Mouse (Mus musculus): ENCODE data around the gene Olfr372. TPM values are rescaled to one million over a fixed set of nuclear protein-coding genes. Genes with fewer than 3 reads are reported as not detected.
"Not testable (repeated sequence)": the region's sequence is repeated elsewhere in the genome, so short reads cannot be mapped to it uniquely, and the experiment has no call there.

Gene Olfr372
- polyA plus RNA-seq, 1 experiment from 2014 or later = not detected

GRCm38 (mm10) chr8:72019816-72020215 is 21.2 kb upstream of the Olfr372 start:
- ATAC-seq (ENCODE audit: insufficient read depth, low FRiP score, low read depth) = no peak
- no peaks in the 10 kb centered on the region for H3K4me1 ChIP-seq
- H3K9ac ChIP-seq = no peak overlapping the region
- H3K27ac ChIP-seq = no peak overlapping the region
- H3K36me3 ChIP-seq = no peaks in the 10 kb centered on the region
- H3K4me2 ChIP-seq = no peak overlapping the region
- H3K27me3 ChIP-seq (replicated peaks) = no peaks in the 10 kb centered on the region
- no peaks in the 10 kb centered on the region for H3K9me3 ChIP-seq
- WGBS = 44% methylated on average over 2 of the region's 2 CpGs
- H3K4me3 ChIP-seq (replicated peaks) = no peak overlapping the region

- 21% methylated on average over 5 of the region's 9 CpGs for WGBS
- H3K9ac ChIP-seq; H3K4me2 ChIP-seq; H3K4me1 ChIP-seq; H3K4me3 ChIP-seq (replicated peaks); ATAC-seq (ENCODE audit: insufficient read depth, low FRiP score, low read depth); H3K27ac ChIP-seq; H3K27me3 ChIP-seq (replicated peaks); H3K9me3 ChIP-seq; H3K36me3 ChIP-seq: not testable (repeated sequence)
Observed at GRCm38 (mm10) chr8:72024886-72025285, 16.1 kb upstream of the Olfr372 start.

- H3K27ac ChIP-seq; ATAC-seq (ENCODE audit: insufficient read depth, low FRiP score, low read depth): not testable (repeated sequence)
- WGBS = 56% methylated on average over 4 of the region's 4 CpGs
Observed at GRCm38 (mm10) chr8:72032926-72033325, 8.1 kb upstream of the Olfr372 start.

GRCm38 (mm10) chr8:72042493-72042892 is 1.5 kb downstream of the Olfr372 start:
- H3K27me3 ChIP-seq (replicated peaks) = no peaks in the 10 kb centered on the region
- no peaks in the 10 kb centered on the region for H3K4me1 ChIP-seq
- no peak overlapping the region for H3K9ac ChIP-seq
- no peak overlapping the region for H3K4me3 ChIP-seq (replicated peaks)
- ATAC-seq (ENCODE audit: insufficient read depth, low FRiP score, low read depth) = no peak
- no peaks in the 10 kb centered on the region for H3K36me3 ChIP-seq
- H3K9me3 ChIP-seq = no peaks in the 10 kb centered on the region
- 85% methylated on average over 1 of the region's 1 CpGs for WGBS
- no peak overlapping the region for H3K4me2 ChIP-seq
- H3K27ac ChIP-seq = no peak overlapping the region

More at GRCm38 (mm10) chr8:72032926-72033325, 8.1 kb upstream of the Olfr372 start:
- H3K9ac ChIP-seq; H3K4me1 ChIP-seq; H3K9me3 ChIP-seq; H3K36me3 ChIP-seq; H3K27me3 ChIP-seq (replicated peaks); H3K4me2 ChIP-seq; H3K4me3 ChIP-seq (replicated peaks): not testable (repeated sequence)

- H3K4me2 ChIP-seq; H3K4me3 ChIP-seq (replicated peaks); ATAC-seq (ENCODE audit: insufficient read depth, low FRiP score, low read depth); H3K27me3 ChIP-seq (replicated peaks); H3K4me1 ChIP-seq; H3K27ac ChIP-seq; H3K9ac ChIP-seq; H3K36me3 ChIP-seq; H3K9me3 ChIP-seq: not testable (repeated sequence)
Observed at GRCm38 (mm10) chr8:72054633-72055032, 13.6 kb downstream of the Olfr372 start.

- not testable (repeated sequence) for H3K4me2 ChIP-seq; H3K27ac ChIP-seq; ATAC-seq (ENCODE audit: insufficient read depth, low FRiP score, low read depth); H3K4me3 ChIP-seq (replicated peaks); H3K36me3 ChIP-seq; H3K4me1 ChIP-seq; H3K27me3 ChIP-seq (replicated peaks); H3K9ac ChIP-seq; H3K9me3 ChIP-seq
- WGBS = 79% methylated on average over 3 of the region's 4 CpGs
Observed at GRCm38 (mm10) chr8:72057643-72058042, 16.6 kb downstream of the Olfr372 start.

- H3K4me3 ChIP-seq (replicated peaks); ATAC-seq (ENCODE audit: insufficient read depth, low FRiP score, low read depth); H3K9ac ChIP-seq; H3K4me1 ChIP-seq; H3K27ac ChIP-seq; H3K9me3 ChIP-seq; H3K4me2 ChIP-seq; H3K27me3 ChIP-seq (replicated peaks); H3K36me3 ChIP-seq: not testable (repeated sequence)
- WGBS = 86% methylated on average over 1 of the region's 1 CpGs
Observed at GRCm38 (mm10) chr8:72066819-72067399, 25.9 kb downstream of the Olfr372 start.

- H3K36me3 ChIP-seq; ATAC-seq (ENCODE audit: insufficient read depth, low FRiP score, low read depth); H3K4me1 ChIP-seq; H3K27ac ChIP-seq; H3K4me2 ChIP-seq; H3K27me3 ChIP-seq (replicated peaks); H3K4me3 ChIP-seq (replicated peaks); H3K9ac ChIP-seq; H3K9me3 ChIP-seq: not testable (repeated sequence)
Observed at GRCm38 (mm10) chr8:72082877-72083276, 41.9 kb downstream of the Olfr372 start, which contains the start of gene Olfr373. Gene Olfr373, plus strand, starts transcription at chr8:72083177.

- Histone ChIP-seq H3K4me3 (replicated peaks) (no peak overlapping the region), H3K27me3 (replicated peaks) (no peaks in the 10 kb centered on the region), H3K27ac (no peak overlapping the region), H3K4me2 (no peak overlapping the region), H3K36me3 (no peaks in the 10 kb centered on the region), H3K9me3 (no peaks in the 10 kb centered on the region), H3K4me1 (no peaks in the 10 kb centered on the region), H3K9ac (no peak overlapping the region)
- 63% methylated on average over 5 of the region's 5 CpGs for WGBS
- ATAC-seq (ENCODE audit: insufficient read depth, low FRiP score, low read depth) = no peak
Observed at GRCm38 (mm10) chr8:72084744-72085143, 43.7 kb downstream of the Olfr372 start.

GRCm38 (mm10) chr8:72087611-72088010 is 46.6 kb downstream of the Olfr372 start:
- 70% methylated on average over 3 of the region's 3 CpGs for WGBS
- not testable (repeated sequence) for H3K9me3 ChIP-seq

GRCm38 (mm10) chr8:72096721-72097120 is 55.7 kb downstream of the Olfr372 start:
- H3K4me1 ChIP-seq; H3K4me2 ChIP-seq; H3K9ac ChIP-seq; H3K36me3 ChIP-seq; H3K27me3 ChIP-seq (replicated peaks); H3K4me3 ChIP-seq (replicated peaks); H3K9me3 ChIP-seq; ATAC-seq (ENCODE audit: insufficient read depth, low FRiP score, low read depth); H3K27ac ChIP-seq: not testable (repeated sequence)

More at GRCm38 (mm10) chr8:72087611-72088010, 46.6 kb downstream of the Olfr372 start:
- H3K36me3 ChIP-seq; H3K27me3 ChIP-seq (replicated peaks); H3K9ac ChIP-seq; ATAC-seq (ENCODE audit: insufficient read depth, low FRiP score, low read depth); H3K4me2 ChIP-seq; H3K27ac ChIP-seq; H3K4me1 ChIP-seq; H3K4me3 ChIP-seq (replicated peaks): not testable (repeated sequence)

GRCm38 (mm10) chr8:72099377-72100103 is 58.5 kb downstream of the Olfr372 start:
- not testable (repeated sequence) for H3K36me3 ChIP-seq; H3K9ac ChIP-seq; H3K27me3 ChIP-seq (replicated peaks); H3K4me2 ChIP-seq; H3K4me1 ChIP-seq; ATAC-seq (ENCODE audit: insufficient read depth, low FRiP score, low read depth); H3K4me3 ChIP-seq (replicated peaks); H3K9me3 ChIP-seq; H3K27ac ChIP-seq
- WGBS = 55% methylated on average over 6 of the region's 7 CpGs
